Mouse (Mus musculus): ENCODE data around the gene Bbs7.

The Bbs7 gene

DNA sequence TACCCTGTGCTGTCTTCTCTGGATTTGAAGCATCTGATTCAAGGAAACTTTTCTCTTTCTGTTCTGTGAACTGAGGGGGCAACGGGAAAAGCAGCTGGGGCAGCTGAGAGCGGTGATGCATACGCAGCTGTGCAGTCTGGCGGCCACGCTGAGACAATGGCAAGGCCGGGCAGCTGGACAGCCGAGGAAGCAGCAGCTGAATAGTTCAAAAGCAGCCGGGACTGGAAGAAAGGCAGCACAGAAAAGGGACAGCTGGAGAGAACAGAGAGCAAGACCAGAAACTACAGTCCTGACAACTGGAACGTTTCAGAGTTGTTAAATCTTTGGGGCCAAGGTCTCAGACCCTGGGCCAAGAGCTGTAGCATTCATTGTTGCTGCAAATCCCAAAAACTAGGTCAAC is 61.9 kb downstream of the Bbs7 start:
- no peak for DNase-seq (ENCODE audit: low spot score)

DNA sequence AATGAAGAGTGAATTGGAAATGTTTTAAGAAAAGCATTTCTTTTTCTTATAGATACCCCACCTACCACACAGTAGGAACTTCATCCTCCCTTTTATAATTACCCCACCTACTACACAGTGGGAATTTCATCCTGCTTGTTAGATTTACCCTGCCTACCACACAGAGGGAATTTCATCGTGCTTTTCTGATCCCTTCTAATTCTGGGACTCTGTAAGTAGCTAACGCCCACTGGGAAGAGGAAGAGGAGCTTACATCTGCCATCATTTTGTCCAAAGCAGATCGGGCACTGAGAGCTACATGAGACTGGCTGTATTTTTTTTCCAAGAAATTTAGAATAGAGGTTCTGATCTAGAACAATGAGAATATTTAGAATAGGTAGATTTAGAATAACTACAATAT is 68.3 kb downstream of the Bbs7 start:
- no peak for DNase-seq (ENCODE audit: low spot score)

DNA sequence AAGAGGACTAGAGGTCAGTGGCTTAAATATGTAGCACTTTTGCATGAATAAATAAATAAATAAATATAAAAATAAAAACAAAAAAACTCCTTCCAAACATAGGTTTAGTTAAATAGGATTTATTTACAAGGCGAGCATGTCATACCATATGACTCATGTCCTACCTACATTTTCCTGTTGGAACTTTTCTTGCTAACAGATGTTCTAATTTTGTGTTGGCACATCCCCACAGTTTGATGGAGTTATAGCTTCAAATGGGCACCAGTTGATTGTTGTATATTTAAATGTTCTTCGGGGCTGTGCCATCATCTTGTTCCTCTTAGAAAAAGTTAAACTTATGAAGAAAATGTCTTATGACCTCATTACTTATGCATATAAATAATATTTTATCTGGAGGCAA is 71.9 kb downstream of the Bbs7 start:
- no peak for DNase-seq (ENCODE audit: low spot score)

DNA sequence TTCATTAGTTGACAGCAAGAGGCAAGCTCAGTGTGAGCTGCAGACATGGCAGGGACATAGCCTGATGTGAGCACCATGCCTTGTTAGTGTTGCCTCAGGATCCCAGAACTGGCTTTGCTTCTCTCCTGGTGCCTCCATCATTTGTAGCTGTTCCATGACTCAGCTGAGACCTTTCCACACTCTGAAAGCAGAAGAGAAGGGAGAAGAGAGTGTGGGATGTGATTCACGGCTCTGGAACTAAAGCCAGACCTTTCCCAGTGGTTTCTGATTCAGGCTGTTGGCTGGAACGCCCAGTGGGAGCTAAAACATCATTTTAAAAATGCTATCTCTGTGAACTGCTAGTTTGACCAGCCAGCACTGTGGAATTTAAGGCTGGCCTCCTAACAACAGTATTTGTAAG is 72.5 kb downstream of the Bbs7 start:
- no peak for DNase-seq (ENCODE audit: low spot score)

DNA sequence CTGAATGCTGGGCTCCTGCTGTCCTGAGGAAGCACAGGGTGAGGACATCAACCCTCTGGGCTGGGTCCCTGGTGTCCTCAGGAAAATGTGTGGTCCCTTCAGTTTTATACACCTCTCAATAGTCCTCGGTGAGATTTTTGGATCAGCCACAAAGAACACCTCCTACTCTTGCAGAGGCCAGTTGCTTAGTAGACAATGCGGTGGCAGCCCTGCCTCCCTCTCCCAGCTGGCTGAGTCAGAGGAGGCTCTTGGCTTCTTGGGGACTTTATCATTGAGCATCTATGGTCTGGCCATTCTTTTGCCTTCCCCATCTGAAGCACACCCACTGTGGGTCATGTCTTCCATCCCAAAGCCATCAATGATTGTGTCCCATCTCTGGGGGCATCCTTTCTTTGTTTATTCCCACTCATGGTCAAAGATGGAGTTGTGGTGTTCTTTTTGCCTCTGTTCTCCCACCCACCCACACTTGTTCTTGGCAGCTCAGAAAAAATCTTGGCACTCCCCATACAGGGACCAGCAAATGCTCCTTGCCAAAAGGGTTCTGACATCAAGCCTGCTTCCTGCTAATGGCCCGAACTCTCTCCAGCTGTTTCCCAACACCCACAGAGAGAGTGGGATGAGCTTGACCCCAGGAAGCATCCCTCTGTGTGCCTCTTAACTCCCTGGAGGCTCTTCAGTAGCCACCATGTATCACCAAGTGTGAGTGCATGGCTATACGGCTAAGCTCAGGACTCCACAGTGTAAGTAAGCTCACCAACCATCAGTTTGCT is 75.4 kb downstream of the Bbs7 start:
- DNase-seq (ENCODE audit: low spot score) = no peak

DNA sequence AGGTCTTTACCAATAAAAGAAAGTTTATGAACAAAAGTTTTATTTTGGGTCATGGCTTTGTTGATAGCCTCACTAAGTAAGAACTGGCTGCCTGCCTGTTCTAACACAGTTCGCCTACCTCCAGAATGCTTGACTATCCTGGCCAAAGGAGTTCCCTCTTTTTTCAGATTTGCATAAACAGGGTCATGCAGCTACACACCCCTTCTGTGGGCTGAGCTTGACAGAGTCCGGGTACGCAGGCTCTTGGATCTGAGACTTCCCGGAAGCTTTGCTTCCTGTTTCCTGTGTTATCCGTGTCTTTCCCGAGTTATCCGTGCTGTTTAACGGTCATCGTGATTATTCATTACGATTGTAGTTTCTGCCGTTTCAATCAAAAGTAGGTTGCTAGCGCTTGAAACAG is 77.2 kb downstream of the Bbs7 start:
- no peak for DNase-seq (ENCODE audit: low spot score)

DNA sequence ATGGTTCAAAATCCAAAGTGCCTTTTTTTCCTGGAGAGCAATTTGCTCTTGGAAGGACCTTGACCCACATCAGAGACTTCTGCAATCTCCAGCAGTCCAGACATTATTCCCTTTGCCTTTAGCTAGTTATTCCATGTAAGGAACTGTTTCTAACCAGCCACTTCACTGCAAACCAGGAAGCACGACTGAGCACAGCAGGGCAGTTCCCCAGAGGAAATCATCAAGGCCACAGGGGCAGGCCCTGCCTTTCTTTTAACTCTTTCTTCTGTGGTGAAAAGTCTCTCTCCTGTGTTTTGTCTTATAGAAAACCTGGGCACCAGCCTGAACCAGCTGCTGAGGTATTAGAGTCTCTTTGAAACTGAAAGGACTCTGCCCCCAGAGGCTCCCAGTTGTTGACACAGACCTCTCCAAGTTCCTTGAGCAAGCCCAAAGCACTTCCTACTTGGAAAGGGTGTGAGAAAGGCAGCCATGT is 80.0 kb downstream of the Bbs7 start:
- no peak for DNase-seq (ENCODE audit: low spot score)

DNA sequence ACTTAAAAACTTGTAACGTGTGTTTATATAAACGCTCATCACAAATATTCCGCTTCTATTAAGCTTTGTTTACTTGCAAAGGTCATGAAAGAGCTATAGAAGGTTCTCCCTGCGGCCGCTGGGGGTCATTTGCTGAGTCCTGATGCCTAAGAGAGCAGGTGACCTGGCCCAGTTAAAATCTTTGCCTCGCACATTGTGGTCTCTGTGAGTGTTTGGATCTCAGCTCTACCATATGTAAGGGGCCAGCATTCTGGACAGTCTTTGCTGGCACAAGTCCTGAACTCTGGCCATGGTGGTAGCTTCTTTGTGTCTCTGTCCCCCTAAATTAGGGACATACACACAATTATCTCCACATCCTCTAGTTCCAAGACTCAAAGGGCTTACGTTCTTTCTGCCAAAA is 80.5 kb downstream of the Bbs7 start:
- no peak for DNase-seq (ENCODE audit: low spot score)

DNA sequence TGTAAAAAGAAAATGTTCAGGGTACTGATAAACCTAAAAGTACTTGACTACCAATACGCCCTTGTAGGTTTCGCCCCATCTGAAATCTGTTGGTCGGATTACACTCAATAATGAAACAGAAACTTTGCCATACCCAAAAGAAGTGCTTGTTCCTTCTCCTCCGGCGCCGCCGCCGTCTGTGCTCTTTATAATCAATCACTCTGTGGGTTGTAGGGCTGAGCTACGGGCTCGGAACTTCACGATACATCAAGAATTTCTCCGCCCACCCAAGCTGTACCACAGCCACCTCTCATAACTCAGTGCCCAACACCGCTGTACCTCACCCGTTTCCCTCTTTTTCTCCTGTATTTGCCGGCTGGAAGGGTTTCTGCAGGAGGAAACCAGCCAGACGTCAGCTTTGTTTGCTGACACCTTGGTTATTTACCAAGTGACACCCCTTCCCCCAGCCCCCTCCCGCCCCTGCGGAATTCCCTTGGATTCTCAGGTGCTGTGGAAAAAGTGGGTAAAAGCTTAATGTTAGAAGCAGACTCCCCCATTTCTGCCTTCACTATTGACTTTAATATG is 81.2 kb downstream of the Bbs7 start:
- DNase-seq (ENCODE audit: low spot score) = no peak

DNA sequence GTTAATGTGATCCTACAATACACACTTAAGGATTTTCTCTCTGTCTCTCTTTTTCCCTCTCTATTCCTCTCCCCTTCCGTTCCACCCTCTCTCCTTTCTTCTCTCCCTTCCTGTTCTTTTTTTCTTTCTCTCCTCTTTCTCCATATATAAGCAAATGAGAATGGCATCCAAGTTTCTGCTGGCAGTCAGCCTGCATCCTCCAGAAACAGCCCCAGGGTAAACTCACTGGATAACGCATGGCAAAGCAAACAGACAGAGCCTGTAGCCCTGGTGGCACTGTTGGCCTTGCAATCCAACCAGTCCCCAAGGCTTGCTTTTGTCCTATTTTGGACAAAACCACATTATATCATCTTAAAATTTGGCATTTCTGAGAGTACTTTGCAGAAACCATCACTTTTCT is 82.0 kb downstream of the Bbs7 start:
- no peak for DNase-seq (ENCODE audit: low spot score)

DNA sequence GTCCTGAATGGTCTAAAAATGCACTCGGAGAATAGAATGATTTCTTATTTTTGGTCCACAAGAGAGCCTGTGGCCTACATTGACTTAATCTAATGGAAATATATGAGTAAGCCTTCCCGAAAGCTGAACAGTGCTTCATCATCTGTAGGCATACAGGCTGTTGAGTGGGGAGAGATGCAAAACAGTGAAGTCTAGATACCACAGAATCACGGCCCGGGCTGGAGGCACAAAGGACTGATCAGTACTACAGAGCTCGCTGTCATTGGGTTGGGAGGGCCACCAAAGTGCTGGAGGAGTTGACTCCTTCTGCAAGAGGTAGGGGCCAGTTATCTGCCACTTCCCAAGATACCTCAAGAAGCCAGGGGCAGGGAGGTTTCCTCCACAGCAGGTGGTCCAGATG is 82.5 kb downstream of the Bbs7 start:
- no peak for DNase-seq (ENCODE audit: low spot score)

DNA sequence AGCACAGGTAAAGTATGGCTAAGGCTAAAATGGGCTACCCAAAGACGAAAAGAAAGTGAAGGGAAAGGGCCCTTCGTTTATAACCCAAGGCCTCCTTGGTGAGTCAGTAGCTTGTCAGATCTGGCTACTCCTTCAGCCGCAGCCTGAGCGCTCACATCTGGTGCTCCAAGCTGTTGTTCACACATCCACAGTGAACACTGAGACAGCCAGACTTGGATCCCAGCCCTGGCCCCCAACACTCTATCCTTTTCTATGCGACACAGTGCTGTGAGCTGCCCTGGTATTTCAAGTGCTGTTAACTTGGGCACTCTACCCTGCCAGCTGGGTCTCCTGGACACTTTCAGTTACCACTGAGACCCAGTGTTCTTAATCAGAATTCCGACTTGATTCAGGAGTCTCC is 82.9 kb downstream of the Bbs7 start:
- no peak for DNase-seq (ENCODE audit: low spot score)

DNA sequence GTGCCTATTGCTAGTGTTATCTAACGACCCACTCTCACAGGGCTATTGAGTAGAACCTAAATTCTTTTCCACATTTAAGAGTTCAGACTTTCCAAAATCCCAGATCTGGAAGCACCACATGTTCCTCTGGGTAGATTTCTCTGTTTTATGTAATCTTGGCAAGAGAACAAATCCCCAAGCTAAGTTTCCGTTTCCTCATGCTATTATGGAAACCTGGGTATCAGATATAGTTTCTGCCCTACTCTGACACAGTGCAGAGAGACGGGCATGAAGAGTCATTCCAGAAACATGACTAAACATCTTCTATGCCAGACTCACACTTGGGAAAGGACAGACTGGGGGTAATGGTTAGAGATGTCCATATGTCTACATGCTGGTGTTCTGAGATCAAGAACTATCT is 88.8 kb downstream of the Bbs7 start:
- DNase-seq (ENCODE audit: low spot score) = no peak
